ENCODE assay signal across 11 mouse cellular contexts in the genomic region with DNA sequence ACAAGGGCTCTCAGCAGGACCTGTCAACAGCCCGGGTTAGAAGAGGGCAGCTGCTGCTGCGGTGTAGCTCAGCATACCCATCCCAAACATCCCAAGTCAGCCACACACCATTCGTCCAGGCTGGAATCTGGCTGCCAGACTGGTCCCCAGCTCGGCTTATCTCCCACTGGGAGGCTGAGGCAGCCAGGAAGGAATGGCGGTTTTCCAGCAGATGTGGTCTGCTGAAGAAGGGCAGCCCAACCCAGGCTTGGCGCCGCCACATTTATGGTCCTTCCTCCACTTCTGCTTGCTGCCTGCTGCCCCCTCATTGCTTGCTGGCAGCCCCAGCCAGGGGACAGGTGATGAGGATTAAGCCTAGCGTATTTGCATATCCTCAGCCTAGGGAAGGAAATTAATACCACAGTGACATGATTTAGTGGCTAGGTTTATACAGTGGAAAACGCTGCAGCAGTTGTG.
DNase-seq lines count a peak whose midpoint lies in the region; ATAC-seq and TF ChIP-seq lines count a peak whose summit lies in the region.
"Had no signal": no experiment of that assay in that cellular context is flagged by ENCODE, and none has a peak within 500 bp of the region (broad histone marks: within the 10 kb centered on the region; RNA-seq: fewer than 3 reads in every experiment).

No protein-coding gene starts in this region.

- intact Hi-C loops in gastrocnemius, postnatal 14 days (cut with DNase I; ENCODE audit: low total_unique reads), result loop anchor here (5.0 kb wide), 1 partner anchor 77 kb away; no protein-coding TSS in a partner anchor

- TF ChIP-seq POLR2A in limb, embryonic 14.5 days (IDR thresholded peaks at IDR 0.05; ENCODE audit: borderline replicate concordance, extremely low read depth, insufficient read depth, insufficient read length), result no peak
- TF ChIP-seq POLR2A in kidney, adult 2 months (IDR thresholded peaks at IDR 0.05; ENCODE audit: low read depth, low read length), result no peak

- 0 out of 2 replicates have a peak overlapping the region, but pooled peaks have one; percentile 33 for H3K27ac ChIP-seq in forebrain, embryonic 12.5 days
- no peak overlapping the region for H3K27ac ChIP-seq in forebrain, embryonic 15.5 days (replicated peaks)
- H3K27ac ChIP-seq in limb, embryonic 14.5 days (replicated peaks; ENCODE audit: low read depth, low read length), result peak overlapping the region; percentile 41; the same call in 1 of the 2 replicates
- no peak overlapping the region for H3K27ac ChIP-seq in kidney, adult 2 months (ENCODE audit: insufficient read depth, low read depth, low read length)
- H3K27ac ChIP-seq: hindbrain, embryonic 15.5 days; lung, embryonic 15.5 days had no signal

- no peak overlapping the region for H3K9ac ChIP-seq in forebrain, embryonic 12.5 days
- no peak overlapping the region for H3K9ac ChIP-seq in forebrain, embryonic 15.5 days (replicated peaks)
- H3K9ac ChIP-seq in limb, embryonic 14.5 days (ENCODE audit: low read depth, low read length, severe bottlenecking), result no peak overlapping the region
- H3K9ac ChIP-seq: hindbrain, embryonic 15.5 days; lung, embryonic 15.5 days had no signal

- ATAC-seq in forebrain, embryonic 12.5 days (ENCODE audit: low FRiP score), result no peak
- no peak for ATAC-seq in forebrain, embryonic 15.5 days (replicated peaks)
- peak; percentile 67 for ATAC-seq in limb, embryonic 14.5 days (ENCODE audit: low FRiP score, low read depth)

- peak; percentile 7 for DNase-seq in 3134 (ENCODE audit: extremely low read depth, insufficient read length, low spot score)
- DNase-seq in gastrocnemius, postnatal 14 days, result peak; percentile 29
- DNase-seq in limb, embryonic 14.5 days (ENCODE audit: low spot score), result peak; percentile 80
- DNase-seq in kidney, adult 2 months, result no peak
- DNase-seq in frontal cortex, adult 2 months (ENCODE audit: extremely low spot score in 1 of 2, low spot score in 1 of 2), result no peak
- DNase-seq in spleen, postnatal 14 days (ENCODE audit: low spot score in 2 of 2), result no peak

- H3K4me2 ChIP-seq in forebrain, embryonic 12.5 days, result no peak overlapping the region
- no peak overlapping the region for H3K4me2 ChIP-seq in forebrain, embryonic 15.5 days (replicated peaks)
- H3K4me2 ChIP-seq in limb, embryonic 14.5 days (replicated peaks; ENCODE audit: low read depth, low read length, severe bottlenecking), result 0 out of 2 replicates have a peak overlapping the region, but pooled peaks have one; percentile 0
- H3K4me2 ChIP-seq: hindbrain, embryonic 15.5 days; lung, embryonic 15.5 days had no signal

- no peak overlapping the region for H3K4me3 ChIP-seq in forebrain, embryonic 12.5 days (replicated peaks)
- H3K4me3 ChIP-seq in forebrain, embryonic 15.5 days, result no peak overlapping the region
- no peak overlapping the region for H3K4me3 ChIP-seq in limb, embryonic 14.5 days (replicated peaks; ENCODE audit: low read length)
- H3K4me3 ChIP-seq in kidney, adult 2 months (ENCODE audit: insufficient read depth, low read depth, low read length), result no peak overlapping the region
- H3K4me3 ChIP-seq: hindbrain, embryonic 15.5 days; lung, embryonic 15.5 days had no signal

- H3K9me3 ChIP-seq in forebrain, embryonic 12.5 days, result no peaks in the 10 kb centered on the region
- H3K9me3 ChIP-seq in forebrain, embryonic 15.5 days, result no peaks in the 10 kb centered on the region
- no peaks in the 10 kb centered on the region for H3K9me3 ChIP-seq in limb, embryonic 14.5 days (ENCODE audit: control insufficient read depth, low read length)
- H3K9me3 ChIP-seq: hindbrain, embryonic 15.5 days; lung, embryonic 15.5 days had no signal

- peaks cover 74% of the 10 kb centered on the region for H3K27me3 ChIP-seq in forebrain, embryonic 12.5 days
- peaks cover 28% of the 10 kb centered on the region for H3K27me3 ChIP-seq in forebrain, embryonic 15.5 days
- no peaks in the 10 kb centered on the region for H3K27me3 ChIP-seq in limb, embryonic 14.5 days (ENCODE audit: control insufficient read depth, insufficient read depth, low read length)
- H3K27me3 ChIP-seq in kidney, adult 2 months (replicated peaks; ENCODE audit: control insufficient read depth, insufficient read depth, low read length), result no peaks in the 10 kb centered on the region
- H3K27me3 ChIP-seq: CH12.LX; hindbrain, embryonic 15.5 days; lung, embryonic 15.5 days had no signal

- WGBS in forebrain, embryonic 12.5 days, result 33% methylated on average over 9 of the region's 9 CpGs
- WGBS in forebrain, embryonic 15.5 days, result 26% methylated on average over 9 of the region's 9 CpGs
- WGBS in limb, embryonic 14.5 days, result 6% methylated on average over 9 of the region's 9 CpGs
- WGBS in kidney, adult 2 months, result 75% methylated on average over 9 of the region's 9 CpGs

- no peak for TF ChIP-seq CTCF in kidney, adult 2 months (conservative IDR thresholded peaks at IDR 0.05; ENCODE audit: insufficient read depth, insufficient read length, low read depth, low read length)

- no peaks in the 10 kb centered on the region for H3K36me3 ChIP-seq in forebrain, embryonic 12.5 days (replicated peaks)
- no peaks in the 10 kb centered on the region for H3K36me3 ChIP-seq in forebrain, embryonic 15.5 days
- no peaks in the 10 kb centered on the region for H3K36me3 ChIP-seq in limb, embryonic 14.5 days (ENCODE audit: control insufficient read depth, insufficient read depth, low read length)
- H3K36me3 ChIP-seq in kidney, adult 2 months (ENCODE audit: control insufficient read depth, insufficient read depth, low read length), result no peaks in the 10 kb centered on the region
- H3K36me3 ChIP-seq: hindbrain, embryonic 15.5 days; lung, embryonic 15.5 days had no signal

- peaks cover 21% of the 10 kb centered on the region for H3K4me1 ChIP-seq in forebrain, embryonic 12.5 days
- peaks cover 25% of the 10 kb centered on the region for H3K4me1 ChIP-seq in forebrain, embryonic 15.5 days
- peaks cover 46% of the 10 kb centered on the region for H3K4me1 ChIP-seq in limb, embryonic 14.5 days (ENCODE audit: control insufficient read depth, insufficient read depth, low read length)
- no peaks in the 10 kb centered on the region; the same call in 1 of the 2 replicates for H3K4me1 ChIP-seq in kidney, adult 2 months (ENCODE audit: control insufficient read depth, insufficient read depth, low read length)

Comparison
In these comparisons a context has a peak if more than half of its experiments do, and no peak if none do; other contexts are left out.
1. H3K27ac ChIP-seq: peak in forebrain, embryonic 12.5 days (single experiment) and limb, embryonic 14.5 days (single experiment); none in forebrain, embryonic 15.5 days (single experiment) and kidney, adult 2 months (single experiment).
2. DNase-seq: peak in 3134 (single experiment), gastrocnemius, postnatal 14 days (single experiment) and limb, embryonic 14.5 days (single experiment); none in kidney, adult 2 months (single experiment), frontal cortex, adult 2 months (0 of 2) and spleen, postnatal 14 days (0 of 2).